Mouse (Mus musculus) layer of hippocampus, postnatal 14 days (tissue): Measurements from ENCODE around the gene Ccsap. TPM values are rescaled to one million over a fixed set of nuclear protein-coding genes. Genes with fewer than 3 reads are reported as not detected.

Source experiments
- DNase-seq, 2 experiments: peaks; one replicate each; pipeline ENCODE4 v3.0.0; 2021 to 2022; ENCODE audit warnings: low spot score in 2 of 2, mixed read lengths in 1 of 2
- long read RNA-seq, 2 experiments: library from polyadenylated mRNA; stranded (forward); transcript quantifications; one replicate each; pipeline ENCODE4 v2.0.0; 2021
- total RNA-seq, 2 experiments: library from RNA; stranded (reverse); gene quantifications; 2 replicates each; pipeline ENCODE4 v1.2.3; 2021

The Ccsap gene
- 10 to 100 TPM; 57.1 to 62.6 TPM for total RNA-seq
- long read RNA-seq, experiment 1, transcript Ccsap-201 (3 exons, 2,390 nt), result major isoform, 56 of 95 reads
- long read RNA-seq, experiment 1, transcript Ccsap-202 (4 exons, 2,673 nt), result minor isoform, 34 of 95 reads
- long read RNA-seq, experiment 1, partial matches to known transcripts, result 2 of 95 reads
- long read RNA-seq, experiment 1, other reads (novel, unspliced or antisense), result 3 of 95 reads
- long read RNA-seq, experiment 2, transcript Ccsap-201 (3 exons, 2,390 nt), result major isoform, 58 of 108 reads
- long read RNA-seq, experiment 2, transcript Ccsap-202 (4 exons, 2,673 nt), result minor isoform, 47 of 108 reads
- long read RNA-seq, experiment 2, partial matches to known transcripts, result 0 of 108 reads
- long read RNA-seq, experiment 2, other reads (novel, unspliced or antisense), result 3 of 108 reads

- DNase-seq, result peak in 1 of 2 experiments; percentile 65
Measured at GRCm38 (mm10) chr8:123859648-123860259, at the start of gene Ccsap. Ccsap (minus strand) TSS chr8:123860209.

- no peak for DNase-seq
Measured at GRCm38 (mm10) chr8:123907604-123908003, 47.6 kb upstream of the Ccsap start.

GRCm38 (mm10) chr8:123902653-123903052 lies 42.6 kb upstream of the Ccsap start:
- no peak for DNase-seq

GRCm38 (mm10) chr8:123899366-123899765 lies 39.4 kb upstream of the Ccsap start:
- DNase-seq, result no peak

GRCm38 (mm10) chr8:123898576-123898975 lies 38.6 kb upstream of the Ccsap start:
- DNase-seq, result no peak

GRCm38 (mm10) chr8:123896774-123897173 lies 36.8 kb upstream of the Ccsap start:
- no peak for DNase-seq

- no peak for DNase-seq
Measured at GRCm38 (mm10) chr8:123896366-123896761, 36.4 kb upstream of the Ccsap start.

GRCm38 (mm10) chr8:123895680-123896365 lies 35.8 kb upstream of the Ccsap start:
- no peak for DNase-seq

- no peak for DNase-seq
Measured at GRCm38 (mm10) chr8:123895230-123895629, 35.2 kb upstream of the Ccsap start.

GRCm38 (mm10) chr8:123894502-123895097 lies 34.6 kb upstream of the Ccsap start, which contains the start of gene Acta1:
Acta1 (minus strand) TSS chr8:123894751.
- DNase-seq, result no peak

GRCm38 (mm10) chr8:123893413-123893812 lies 33.4 kb upstream of the Ccsap start:
- no peak for DNase-seq

GRCm38 (mm10) chr8:123892586-123893155 lies 32.7 kb upstream of the Ccsap start:
- no peak for DNase-seq

GRCm38 (mm10) chr8:123891883-123892585 lies 32.0 kb upstream of the Ccsap start:
- peak; percentile 76 for DNase-seq

GRCm38 (mm10) chr8:123891271-123891670 lies 31.3 kb upstream of the Ccsap start:
- DNase-seq, result peak in 1 of 2 experiments; percentile 27

- DNase-seq, result no peak
Measured at GRCm38 (mm10) chr8:123889797-123890196, 29.8 kb upstream of the Ccsap start.

- no peak for DNase-seq
Measured at GRCm38 (mm10) chr8:123887956-123888355, 27.9 kb upstream of the Ccsap start.

GRCm38 (mm10) chr8:123887163-123887562 lies 27.2 kb upstream of the Ccsap start:
- no peak for DNase-seq

GRCm38 (mm10) chr8:123884721-123885565 lies 24.9 kb upstream of the Ccsap start:
- peak; percentile 62 to 82 for DNase-seq

GRCm38 (mm10) chr8:123883094-123883493 lies 23.1 kb upstream of the Ccsap start:
- no peak for DNase-seq

GRCm38 (mm10) chr8:123882412-123882811 lies 22.4 kb upstream of the Ccsap start:
- DNase-seq, result no peak
